Mouse (Mus musculus) thymus, adult 2 months (tissue): ENCODE measurements at regions not wholly inside any gene's neighbourhood (a gene's known extent, or its start where the extent isn't known, plus 50 kb on each side); places are given as distances from the start of the nearest gene placed in this dataset.

Experiments used
- CTCF ChIP-seq: fragments of 200-500 bp; IDR thresholded peaks from 2 replicates; pipeline ENCODE4 v1.5.1; 2012; ENCODE audit warnings: mild to moderate bottlenecking, control low read depth, low read length, moderate library complexity, borderline replicate concordance; ENCODE audit not compliant: control insufficient read depth, poor library complexity, insufficient read depth; ENCODE audit errors: extremely low read depth
- POLR2A ChIP-seq: fragments of 200-500 bp; IDR thresholded peaks from 2 replicates; pipeline ENCODE4 v1.6.1; 2012; ENCODE audit warnings: mild to moderate bottlenecking, low read length, control low read depth, moderate library complexity; ENCODE audit not compliant: control insufficient read depth, poor library complexity, insufficient read depth; ENCODE audit errors: extremely low read depth

DNA sequence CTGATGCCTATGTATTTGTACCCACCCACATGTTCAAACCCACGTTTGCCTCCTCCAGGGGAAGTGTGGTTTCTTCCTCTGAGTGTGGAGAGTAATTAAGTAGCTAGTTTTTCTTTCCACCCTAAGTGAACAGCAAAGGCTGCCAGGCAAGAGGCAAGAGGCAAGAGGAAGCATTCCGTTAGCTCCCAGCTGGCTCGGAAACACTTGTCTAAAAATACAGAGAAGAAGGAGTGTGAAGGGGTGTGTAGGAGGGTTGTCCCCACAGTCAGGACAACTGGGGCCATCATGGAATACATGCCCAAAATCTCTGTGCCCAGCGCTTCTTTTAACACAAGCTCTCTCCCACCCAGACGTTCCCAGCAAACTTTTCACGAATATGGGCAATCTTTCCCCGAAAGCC, 225.4 kb upstream of the 4930535I16Rik start:
- TF ChIP-seq POLR2A (no peak), CTCF (no peak)
